Mouse (Mus musculus) embryonic facial prominence, embryonic 10.5 days (tissue): ENCODE results near the gene Pilra. TPM values are rescaled to one million over a fixed set of nuclear protein-coding genes. Genes with fewer than 3 reads are reported as not detected.

Source experiments
- DNase-seq: peaks from one replicate; pipeline ENCODE4 v3.0.0-alpha.2; 2017; ENCODE audit warnings: low spot score
- H3K27ac ChIP-seq: fragments of 300-500 bp; sonication (generic); replicated peaks from 2 replicates; pipeline ENCODE4 v1.5.1; 2016; ENCODE audit warnings: mild to moderate bottlenecking
- H3K27me3 ChIP-seq: fragments of 300-500 bp; sonication (generic); replicated peaks from 2 replicates; pipeline ENCODE4 v1.6.1; 2016; ENCODE audit warnings: low read depth, mild to moderate bottlenecking; ENCODE audit not compliant: poor library complexity, severe bottlenecking
- H3K36me3 ChIP-seq: fragments of 300-500 bp; sonication (generic); replicated peaks from 2 replicates; pipeline ENCODE4 v1.6.1; 2016; ENCODE audit warnings: mild to moderate bottlenecking, moderate library complexity
- H3K4me1 ChIP-seq: fragments of 300-500 bp; sonication (generic); 2 replicates; pipeline ENCODE4 v1.6.1; 2016
- H3K4me3 ChIP-seq: fragments of 300-500 bp; sonication (generic); 2 replicates; pipeline ENCODE4 v1.5.1; 2016; ENCODE audit warnings: mild to moderate bottlenecking, moderate library complexity
- H3K9me3 ChIP-seq: fragments of 300-500 bp; sonication (generic); 2 replicates; pipeline ENCODE4 v1.6.1; 2016; ENCODE audit warnings: mild to moderate bottlenecking
- WGBS: fragments of 180-500 bp; shearing (Covaris S2); methylation state at CpG from one replicate; pipeline ENCODE4 v1.1.7; 2016; 5-methylcytosine and 5-hydroxymethylcytosine counted together
- polyA plus RNA-seq: library from polyadenylated mRNA; unstranded; fragments of >200 nt; fragmentation: Nextera tagmentation; extraction: Ambion mirVana; gene quantifications from 2 replicates; pipeline ENCODE4 v1.2.1, GENCODE M21; 2016

The Pilra gene
- polyA plus RNA-seq, 1 experiment from 2014 or later, result 0.79 TPM

DNA sequence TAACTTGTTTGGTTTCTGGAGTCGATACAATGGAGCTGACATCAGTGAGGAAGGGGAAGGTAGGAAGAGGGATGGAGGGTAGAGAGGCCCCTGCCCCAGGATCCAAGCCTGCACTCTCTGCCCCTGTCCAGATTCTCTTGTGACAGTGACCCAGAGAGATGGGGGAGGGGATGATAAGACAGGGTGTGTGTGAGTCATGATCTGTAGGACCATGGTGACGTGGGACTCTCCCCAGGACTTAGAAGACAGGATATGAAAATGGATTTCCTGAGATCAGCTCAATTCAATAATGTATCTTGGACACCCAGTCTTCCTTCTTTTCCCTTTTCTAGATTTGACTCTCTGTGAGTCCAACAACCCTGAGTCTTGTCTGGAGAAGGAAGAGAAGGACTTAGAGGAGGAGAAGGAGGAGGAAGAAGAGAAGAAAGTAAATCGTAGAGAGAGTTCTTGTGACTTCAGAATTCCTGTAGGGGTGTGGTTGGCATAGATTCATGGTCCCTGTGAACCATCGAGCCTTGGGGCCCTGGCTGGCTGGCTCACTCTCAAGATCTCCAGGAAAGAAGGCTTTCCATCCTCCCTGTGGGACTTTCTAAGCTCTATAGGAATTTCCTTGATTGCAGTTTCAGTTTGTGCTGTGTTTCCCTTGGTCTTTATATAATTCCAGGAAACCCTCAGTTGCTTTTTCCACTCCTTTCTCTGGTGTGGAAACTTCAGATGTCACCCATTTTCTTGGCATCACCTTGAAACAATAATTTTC is 18.4 kb downstream of the Pilra start:
- WGBS, result 73% methylated on average over 4 of the region's 4 CpGs
- Histone ChIP-seq H3K9me3 (no peaks in the 10 kb centered on the region), H3K27ac (no peak overlapping the region), H3K4me3 (no peak overlapping the region), H3K4me1 (no peaks in the 10 kb centered on the region), H3K27me3 (no peaks in the 10 kb centered on the region), H3K36me3 (no peaks in the 10 kb centered on the region)
- DNase-seq, result no peak

DNA sequence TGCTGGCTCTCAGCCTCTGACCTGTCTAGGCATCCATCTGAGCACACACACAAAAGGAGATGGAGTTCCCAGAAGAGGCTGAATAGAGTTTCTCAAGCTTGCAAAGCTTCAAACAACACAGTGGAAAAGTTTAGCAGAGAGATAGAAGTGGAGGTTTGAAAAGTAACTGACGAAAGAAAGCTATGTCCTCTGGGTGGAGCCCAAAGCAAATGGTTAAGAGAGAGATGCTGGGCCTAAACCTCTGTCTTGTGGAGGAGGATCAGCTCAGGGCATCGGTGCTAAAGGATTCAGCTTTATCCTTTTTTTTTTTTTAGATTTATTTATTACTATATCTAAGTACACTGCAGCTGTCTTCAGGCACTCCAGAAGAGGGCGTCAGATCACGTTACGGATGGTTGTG is 27.8 kb downstream of the Pilra start:
- no peaks in the 10 kb centered on the region for H3K36me3 ChIP-seq
- 90% methylated on average over 5 of the region's 5 CpGs for WGBS
- no peaks in the 10 kb centered on the region for H3K9me3 ChIP-seq
- H3K4me1 ChIP-seq, result no peaks in the 10 kb centered on the region
- no peaks in the 10 kb centered on the region for H3K27me3 ChIP-seq
- no peak overlapping the region for H3K27ac ChIP-seq
- no peak overlapping the region for H3K4me3 ChIP-seq
- DNase-seq, result no peak

DNA sequence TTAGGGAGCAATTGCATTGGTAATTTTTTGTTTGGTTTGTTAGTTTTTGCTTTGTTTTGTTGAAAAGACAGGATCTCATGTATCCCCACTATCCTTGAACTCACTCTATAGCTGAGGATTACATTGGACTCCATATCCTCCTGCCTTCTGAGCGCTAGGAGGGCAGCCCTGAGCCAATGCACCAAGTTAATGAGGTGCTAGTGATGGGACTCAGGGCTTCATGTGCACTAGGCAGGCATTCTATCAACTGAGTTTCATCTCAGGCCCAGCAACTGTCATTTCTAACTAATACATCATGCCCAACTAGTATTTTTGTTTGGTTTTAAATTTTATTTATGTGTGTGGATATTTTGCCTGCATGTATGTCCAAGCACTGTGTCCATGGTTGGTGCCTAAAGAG is 29.9 kb downstream of the Pilra start:
- H3K27ac ChIP-seq, result no peak overlapping the region
- no peaks in the 10 kb centered on the region for H3K36me3 ChIP-seq
- no peaks in the 10 kb centered on the region for H3K4me1 ChIP-seq
- H3K4me3 ChIP-seq, result no peak overlapping the region
- WGBS, result 73% methylated on average over 1 of the region's 1 CpGs
- no peaks in the 10 kb centered on the region for H3K27me3 ChIP-seq
- no peak for DNase-seq
- H3K9me3 ChIP-seq, result no peaks in the 10 kb centered on the region

DNA sequence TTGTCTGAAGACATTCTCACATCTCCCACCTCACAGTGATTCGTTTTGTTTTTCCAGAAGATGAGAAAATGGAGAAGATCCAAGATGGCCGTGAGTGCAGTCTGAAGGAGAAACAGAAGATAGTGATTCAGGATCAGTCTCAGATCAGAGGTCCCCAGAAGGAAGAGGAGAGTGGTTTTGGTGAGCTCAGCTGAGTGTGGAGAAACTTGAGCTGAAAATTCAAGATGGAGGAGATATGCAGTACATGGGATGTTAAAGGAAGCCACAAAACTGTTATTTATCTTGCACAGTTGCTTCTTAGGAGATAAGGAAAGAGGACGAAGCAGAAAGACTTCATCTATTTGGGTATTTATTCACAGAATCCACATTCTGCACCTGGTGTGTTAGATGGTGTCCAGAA is 35.2 kb downstream of the Pilra start:
- Histone ChIP-seq H3K4me1 (no peaks in the 10 kb centered on the region), H3K36me3 (no peaks in the 10 kb centered on the region), H3K4me3 (no peak overlapping the region), H3K27me3 (no peaks in the 10 kb centered on the region), H3K27ac (no peak overlapping the region), H3K9me3 (no peaks in the 10 kb centered on the region)
- DNase-seq, result no peak
- 80% methylated on average over 3 of the region's 3 CpGs for WGBS

DNA sequence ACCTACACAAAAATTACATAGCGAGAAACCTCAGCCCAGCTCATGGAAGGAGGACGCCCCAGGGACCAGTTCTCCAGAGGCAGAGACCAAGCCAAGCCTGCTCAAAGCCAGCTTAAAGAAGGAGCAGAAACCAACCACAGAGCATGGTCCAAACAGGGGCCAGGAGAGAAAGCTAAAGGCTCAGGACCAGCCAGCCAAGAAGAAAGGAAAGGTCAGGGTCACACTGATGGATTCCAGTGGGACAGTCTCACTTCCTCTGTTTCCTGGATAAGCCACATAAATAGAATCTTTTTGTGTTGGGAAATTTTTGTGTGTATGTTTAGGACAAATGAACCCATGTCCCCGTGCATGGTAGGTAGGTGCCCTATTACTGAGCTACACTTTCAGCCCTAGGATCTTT is 39.5 kb downstream of the Pilra start:
- no peak for DNase-seq
- WGBS, result 75% methylated on average over 3 of the region's 3 CpGs
- Histone ChIP-seq H3K4me3 (no peak overlapping the region), H3K36me3 (no peaks in the 10 kb centered on the region), H3K27me3 (no peaks in the 10 kb centered on the region), H3K4me1 (no peaks in the 10 kb centered on the region), H3K9me3 (no peaks in the 10 kb centered on the region), H3K27ac (no peak overlapping the region)

DNA sequence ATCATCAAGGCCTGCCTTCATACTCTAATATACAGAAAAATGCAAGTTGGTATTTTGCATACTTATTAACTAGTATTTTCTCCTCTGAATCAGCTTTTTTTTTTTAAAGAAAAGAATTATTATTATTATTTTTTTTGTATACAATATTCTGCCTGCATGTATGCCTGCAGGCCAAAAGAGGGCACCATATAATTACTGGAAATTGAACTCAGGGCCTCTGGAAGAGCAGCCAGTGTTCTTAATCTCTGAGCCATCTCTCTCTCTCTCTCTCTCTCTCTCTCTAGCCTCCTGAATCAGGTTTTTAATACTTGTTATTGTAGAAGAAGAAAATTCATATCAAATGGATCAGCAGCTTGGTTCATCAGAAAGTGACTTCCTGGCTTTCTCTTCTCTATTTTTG is 44.5 kb downstream of the Pilra start:
- Histone ChIP-seq H3K4me3 (no peak overlapping the region), H3K27ac (no peak overlapping the region), H3K9me3 (no peaks in the 10 kb centered on the region), H3K36me3 (no peaks in the 10 kb centered on the region), H3K27me3 (peaks cover 12% of the 10 kb centered on the region; the same call in 1 of the 2 replicates), H3K4me1 (peaks cover 4% of the 10 kb centered on the region)
- no peak for DNase-seq

DNA sequence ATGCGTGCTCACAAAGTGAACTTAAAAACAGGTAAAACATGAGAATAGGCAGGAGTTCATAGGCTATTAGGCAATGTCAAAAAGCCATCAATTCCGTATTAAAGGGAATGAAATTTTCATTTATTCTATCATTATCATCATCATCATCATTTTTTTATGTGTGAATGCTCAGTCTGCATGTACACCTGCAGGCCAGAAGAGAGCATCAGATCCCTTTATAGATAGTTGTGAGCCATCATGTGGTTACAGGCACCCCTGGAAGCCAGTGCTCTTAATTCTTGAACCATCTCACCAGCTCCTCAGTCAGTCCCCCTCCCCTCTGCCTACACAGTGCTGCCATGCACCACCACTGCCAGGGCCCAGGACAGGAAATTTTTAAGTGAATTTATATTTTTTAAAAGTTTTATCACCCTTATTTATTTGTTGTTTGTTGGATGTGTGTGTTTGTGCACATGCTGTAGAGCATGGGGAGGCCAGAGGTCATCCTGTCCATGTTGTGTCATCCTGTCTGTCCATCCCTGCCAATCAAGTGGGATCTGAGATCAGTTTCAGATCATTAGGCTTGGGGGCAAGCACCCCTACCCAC is 47.0 kb downstream of the Pilra start:
- WGBS, result 91% methylated on average over 2 of the region's 2 CpGs

DNA sequence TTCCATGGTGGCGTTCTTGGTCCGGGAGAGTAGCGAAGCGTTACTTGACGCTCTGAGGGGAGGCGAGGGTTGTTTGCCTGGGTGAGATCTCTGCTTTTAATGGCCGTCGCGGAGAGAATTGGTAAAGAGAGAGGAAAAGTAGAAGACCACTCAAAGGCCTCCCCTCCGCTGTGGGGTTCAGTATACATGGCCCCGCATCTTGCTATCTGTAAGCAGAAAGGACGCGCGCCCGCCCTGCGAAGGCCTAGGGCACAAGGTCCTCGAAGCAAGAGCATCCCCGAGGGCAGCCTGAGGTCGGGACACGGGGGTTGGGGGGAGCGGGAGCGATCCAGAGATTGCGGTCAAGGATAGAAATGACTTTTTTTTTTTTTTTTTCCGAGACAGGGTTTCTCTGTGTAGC is 47.9 kb downstream of the Pilra start:
- peaks cover 20% of the 10 kb centered on the region for H3K36me3 ChIP-seq
- H3K4me1 ChIP-seq, result peaks cover 30% of the 10 kb centered on the region
- peak overlapping the region; percentile 95 for H3K4me3 ChIP-seq
- H3K27ac ChIP-seq, result peak overlapping the region; percentile 90; the same call in 1 of the 2 replicates
- no peaks in the 10 kb centered on the region for H3K9me3 ChIP-seq
- peaks cover 12% of the 10 kb centered on the region; the same call in 1 of the 2 replicates for H3K27me3 ChIP-seq
- WGBS, result 70% methylated on average over 24 of the region's 24 CpGs
- DNase-seq, result no peak

More for the DNA sequence above, 47.0 kb downstream of the Pilra start:
- peaks cover 12% of the 10 kb centered on the region for H3K36me3 ChIP-seq
- H3K27ac ChIP-seq, result no peak overlapping the region
- no peak overlapping the region for H3K4me3 ChIP-seq
- H3K4me1 ChIP-seq, result peaks cover 21% of the 10 kb centered on the region
- H3K27me3 ChIP-seq, result peaks cover 12% of the 10 kb centered on the region; the same call in 1 of the 2 replicates
- no peak for DNase-seq
- H3K9me3 ChIP-seq, result no peaks in the 10 kb centered on the region

DNA sequence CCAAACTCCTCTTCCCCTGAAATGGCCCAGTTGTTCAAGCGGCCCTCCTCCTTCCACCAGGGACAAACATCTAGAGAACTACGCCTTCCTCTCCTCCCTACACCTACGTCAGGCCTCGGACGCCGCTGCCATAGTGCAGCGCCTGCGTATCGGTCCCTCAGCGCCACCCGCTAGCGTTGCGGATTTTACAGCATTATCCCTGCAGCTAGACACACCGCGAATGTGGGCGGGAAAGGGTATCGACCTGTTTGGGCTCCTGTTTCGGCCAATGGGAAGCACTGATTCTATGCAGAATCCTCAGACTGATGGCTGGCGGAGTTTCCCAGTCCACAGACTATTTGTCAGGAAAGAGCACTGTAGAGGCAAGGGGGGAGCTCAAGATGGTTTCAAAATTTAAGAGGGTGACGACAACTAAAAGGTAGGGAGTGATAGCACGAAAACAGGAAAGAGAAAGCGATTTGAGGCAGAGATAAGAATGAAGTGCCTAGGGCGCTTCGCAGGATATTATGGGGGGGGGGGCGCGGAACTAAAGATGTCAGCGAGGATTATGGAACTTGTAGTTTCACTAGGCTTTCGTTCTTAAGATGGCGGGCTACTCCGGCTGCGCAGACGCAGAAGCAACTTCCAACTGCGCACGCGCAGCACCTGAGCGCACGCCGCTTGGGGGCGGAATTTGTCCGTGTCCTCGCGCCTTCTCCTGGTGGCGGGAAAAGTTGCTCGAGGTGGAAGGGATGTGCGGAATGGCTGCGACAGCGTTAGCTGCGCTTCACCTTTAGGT is 48.7 kb downstream of the Pilra start, which contains the start of the genes Mepce and Zcwpw1:
Mepce (minus strand) TSS at position 505 of the 778 bp plus-strand sequence.
Zcwpw1 (plus strand) TSS at position 648 of the 778 bp plus-strand sequence.
- H3K4me3 ChIP-seq, result peak within 1 kb of the TSS; percentile 95
- no peaks in the 10 kb centered on the region for H3K9me3 ChIP-seq
- H3K27me3 ChIP-seq, result peaks cover 12% of the 10 kb centered on the region; the same call in 1 of the 2 replicates
- H3K27ac ChIP-seq, result peak within 1 kb of the TSS; percentile 98
- H3K4me1 ChIP-seq, result peaks cover 38% of the 10 kb centered on the region
- under 1% methylated on average over 48 of the region's 48 CpGs for WGBS
- peaks cover 29% of the 10 kb centered on the region for H3K36me3 ChIP-seq
- peak; percentile 96 for DNase-seq

DNA sequence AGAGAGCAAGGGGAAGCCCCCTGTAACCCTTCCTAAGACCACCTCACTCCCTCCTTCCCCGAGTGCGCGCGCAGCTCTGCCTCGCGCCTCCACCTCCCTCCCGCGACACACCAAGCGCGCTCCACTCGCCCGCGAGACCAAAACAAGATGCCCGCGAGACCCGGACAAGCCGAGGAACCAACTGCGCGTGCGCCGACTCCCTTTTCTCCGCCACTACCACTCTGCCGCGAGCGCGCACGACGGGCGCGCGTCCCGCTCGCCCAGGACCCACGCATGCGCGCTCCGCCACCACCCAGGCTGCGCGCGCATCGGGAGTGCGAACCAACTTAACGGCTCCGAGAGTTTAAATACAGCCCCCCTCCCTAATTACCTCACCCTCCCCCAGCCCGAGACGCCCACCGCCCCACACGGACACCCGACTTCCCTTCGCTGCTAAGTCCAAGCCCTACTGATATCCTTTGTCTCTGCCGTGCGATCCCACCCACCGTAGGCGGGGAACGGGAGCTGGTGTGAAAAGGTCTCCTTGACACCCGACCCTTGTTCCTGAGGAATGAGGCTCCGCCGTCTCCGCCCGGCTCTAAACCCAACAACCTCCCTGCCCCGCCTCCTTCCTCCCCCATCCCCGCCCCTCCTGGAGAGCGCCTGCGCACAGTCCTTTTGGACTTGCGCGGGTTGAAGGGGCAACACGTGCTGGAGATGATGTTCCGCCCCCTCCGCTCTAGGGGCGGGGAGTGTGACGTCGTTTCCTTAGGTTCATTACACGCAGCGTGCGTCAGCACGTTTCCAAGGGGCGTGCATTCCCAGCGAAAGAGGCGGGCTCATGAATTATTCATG is 49.8 kb downstream of the Pilra start:
- peak; percentile 100 for DNase-seq
- H3K4me1 ChIP-seq, result peaks cover 46% of the 10 kb centered on the region
- under 1% methylated on average over 79 of the region's 79 CpGs for WGBS
- H3K36me3 ChIP-seq, result peaks cover 39% of the 10 kb centered on the region
- H3K9me3 ChIP-seq, result no peaks in the 10 kb centered on the region
- H3K27me3 ChIP-seq, result peaks cover 12% of the 10 kb centered on the region; the same call in 1 of the 2 replicates
- peak overlapping the region; percentile 95 for H3K4me3 ChIP-seq
- peak overlapping the region; percentile 98 for H3K27ac ChIP-seq

DNA sequence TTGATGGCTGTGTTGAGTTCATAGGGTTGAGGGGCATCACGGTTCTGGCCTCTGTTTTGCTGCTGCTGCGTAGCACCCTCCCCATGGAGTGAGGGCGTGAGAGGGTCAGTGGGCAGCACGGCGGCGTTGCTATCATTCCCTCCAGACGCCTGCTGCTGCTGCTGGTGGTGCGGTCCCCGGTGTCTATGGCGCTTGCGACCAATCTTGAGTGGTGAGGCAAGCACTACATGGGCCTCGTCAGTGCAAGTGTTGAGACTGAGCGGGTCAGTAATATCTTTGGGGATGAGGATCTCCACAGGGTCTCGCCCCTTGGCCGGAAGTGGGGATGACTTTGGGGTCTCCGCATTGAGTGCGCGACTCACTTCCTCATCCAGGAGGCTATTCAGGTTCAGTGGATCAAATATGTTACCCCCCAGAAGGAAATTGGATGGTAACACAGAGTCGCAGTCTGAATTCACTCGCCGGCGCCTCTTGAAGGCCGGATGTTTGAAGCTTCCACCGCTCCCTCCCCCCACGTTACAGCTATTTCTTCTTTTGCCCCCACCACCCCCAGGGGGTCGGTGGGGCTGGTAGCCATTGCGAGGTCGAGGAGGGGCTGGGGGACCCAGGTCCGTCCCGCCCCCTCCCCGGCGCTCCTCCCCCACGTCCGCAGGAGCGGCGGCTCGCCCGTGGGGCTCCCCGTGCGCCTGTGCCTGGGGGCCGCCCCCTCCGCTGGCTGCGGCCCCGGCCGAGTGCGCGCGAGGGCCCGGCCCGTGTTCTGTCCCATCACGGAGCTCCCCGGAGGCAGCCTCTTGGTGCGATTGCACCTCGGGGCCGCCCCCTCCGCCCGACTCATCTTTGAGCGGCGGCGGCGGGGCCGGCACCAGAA is 50.7 kb downstream of the Pilra start:
- Histone ChIP-seq H3K27me3 (peaks cover 12% of the 10 kb centered on the region; the same call in 1 of the 2 replicates), H3K9me3 (no peaks in the 10 kb centered on the region), H3K4me3 (peak overlapping the region; percentile 95), H3K4me1 (peaks cover 50% of the 10 kb centered on the region), H3K27ac (peak overlapping the region; percentile 98), H3K36me3 (peaks cover 48% of the 10 kb centered on the region)
- WGBS, result 5% methylated on average over 61 of the region's 62 CpGs
- DNase-seq, result peak; percentile 63
